Mouse (Mus musculus) retina, postnatal 1 day (tissue): ENCODE measurements around the gene Cenpv.

Experiments used
- DNase-seq: peaks from one replicate; pipeline ENCODE4 v3.0.0-alpha.2; 2012

Cenpv gene

GRCm38 (mm10) chr11:62539089-62539890, at the start of gene Cenpv:
Cenpv (minus strand) TSS chr11:62539261.
- DNase-seq: peak; percentile 84

- no peak for DNase-seq
Measured at GRCm38 (mm10) chr11:62587034-62587433, 48.0 kb upstream of the Cenpv start.

- DNase-seq: no peak
Measured at GRCm38 (mm10) chr11:62584671-62585206, 45.7 kb upstream of the Cenpv start.

- DNase-seq: no peak
Measured at GRCm38 (mm10) chr11:62583031-62583430, 44.0 kb upstream of the Cenpv start.

- DNase-seq: no peak
Measured at GRCm38 (mm10) chr11:62576530-62577152, 37.6 kb upstream of the Cenpv start.

GRCm38 (mm10) chr11:62575659-62576438, 36.8 kb upstream of the Cenpv start:
- peak; percentile 54 for DNase-seq

GRCm38 (mm10) chr11:62575297-62575658, 36.2 kb upstream of the Cenpv start:
- peak; percentile 90 for DNase-seq

- DNase-seq: no peak
Measured at GRCm38 (mm10) chr11:62574703-62575085, 35.6 kb upstream of the Cenpv start.

- no peak for DNase-seq
Measured at GRCm38 (mm10) chr11:62573959-62574702, 35.1 kb upstream of the Cenpv start, which contains the start of gene Trpv2. Trpv2 (plus strand) TSS chr11:62574486.

GRCm38 (mm10) chr11:62568300-62568699, 29.2 kb upstream of the Cenpv start:
- DNase-seq: no peak

- DNase-seq: no peak
Measured at GRCm38 (mm10) chr11:62566211-62566610, 27.1 kb upstream of the Cenpv start.

- no peak for DNase-seq
Measured at GRCm38 (mm10) chr11:62565747-62566146, 26.7 kb upstream of the Cenpv start.

GRCm38 (mm10) chr11:62563590-62563989, 24.5 kb upstream of the Cenpv start:
- DNase-seq: no peak

GRCm38 (mm10) chr11:62560463-62561016, 21.5 kb upstream of the Cenpv start:
- DNase-seq: peak; percentile 42

GRCm38 (mm10) chr11:62558961-62559646, 20.0 kb upstream of the Cenpv start:
- DNase-seq: no peak

GRCm38 (mm10) chr11:62558152-62558551, 19.1 kb upstream of the Cenpv start:
- DNase-seq: no peak

- no peak for DNase-seq
Measured at GRCm38 (mm10) chr11:62557205-62557604, 18.1 kb upstream of the Cenpv start.

- DNase-seq: no peak
Measured at GRCm38 (mm10) chr11:62555896-62556412, 16.9 kb upstream of the Cenpv start.

GRCm38 (mm10) chr11:62554934-62555517, 16.0 kb upstream of the Cenpv start:
- no peak for DNase-seq

GRCm38 (mm10) chr11:62554163-62554855, 15.2 kb upstream of the Cenpv start:
- DNase-seq: no peak
